Mouse (Mus musculus) stomach, embryonic 14.5 days (tissue): ENCODE measurements around the gene Spint4. TPM values are rescaled to one million over a fixed set of nuclear protein-coding genes. Genes with fewer than 3 reads are reported as not detected.

Source experiments
- ATAC-seq: fragments of 200-750 bp; cut with Nextera tagmentation; 2 replicates; pipeline ENCODE4 v1.8.0; 2017; ENCODE audit warnings: low read depth, moderate TSS enrichment; ENCODE audit not compliant: insufficient number of reproducible peaks, insufficient read depth, low FRiP score
- H3K27ac ChIP-seq: fragments of 300-500 bp; sonication (generic); 2 replicates; pipeline ENCODE4 v1.5.1; 2014; ENCODE audit warnings: mild to moderate bottlenecking, low read length, moderate library complexity, mixed read lengths
- H3K27me3 ChIP-seq: fragments of 300-500 bp; sonication (generic); 2 replicates; pipeline ENCODE4 v1.6.1; 2014; ENCODE audit warnings: low read length, control low read depth, mixed read lengths; ENCODE audit not compliant: control insufficient read depth, insufficient read depth
- H3K36me3 ChIP-seq: fragments of 300-500 bp; sonication (generic); 2 replicates; pipeline ENCODE4 v1.6.1; 2014; ENCODE audit warnings: mild to moderate bottlenecking, control low read depth, low read length, moderate library complexity, mixed read lengths; ENCODE audit not compliant: control insufficient read depth, insufficient read depth
- H3K4me1 ChIP-seq: fragments of 300-500 bp; sonication (generic); 2 replicates; pipeline ENCODE4 v1.6.1; 2014; ENCODE audit warnings: low read length, control low read depth, mixed read lengths; ENCODE audit not compliant: control insufficient read depth, insufficient read depth
- H3K4me2 ChIP-seq: fragments of 300-500 bp; sonication (generic); replicated peaks from 2 replicates; pipeline ENCODE4 v1.6.1; 2014; ENCODE audit warnings: low read depth, low read length, control low read depth
- H3K4me3 ChIP-seq: fragments of 300-500 bp; sonication (generic); 2 replicates; pipeline ENCODE4 v1.5.1; 2014; ENCODE audit warnings: low read depth, low read length, control low read depth
- H3K9ac ChIP-seq: fragments of 300-500 bp; sonication (generic); replicated peaks from 2 replicates; pipeline ENCODE4 v1.6.1; 2014; ENCODE audit warnings: low read depth, mild to moderate bottlenecking, control low read depth, low read length, moderate library complexity, mixed read lengths
- H3K9me3 ChIP-seq: fragments of 300-500 bp; sonication (generic); 2 replicates; pipeline ENCODE4 v1.6.1; 2016; ENCODE audit warnings: low read depth, low read length, control low read depth; ENCODE audit not compliant: control insufficient read depth
- WGBS: fragments of 180-500 bp; shearing (Covaris S2); extraction: QIAGEN DNeasy Blood & Tissue Kit; methylation state at CpG from one replicate; pipeline ENCODE4 v1.1.7; 2014; 5-methylcytosine and 5-hydroxymethylcytosine counted together
- polyA plus RNA-seq: library from polyadenylated mRNA; unstranded; fragments of >200 nt; fragmentation: Nextera tagmentation; extraction: Ambion mirVana; gene quantifications from 2 replicates; pipeline ENCODE4 v1.2.1, GENCODE M21; 2014

Gene Spint4
- polyA plus RNA-seq, 1 experiment from 2014 or later, result not detected

- WGBS, result 70% methylated on average over 16 of the region's 16 CpGs
- no peak for ATAC-seq
- no peak overlapping the region for H3K27ac ChIP-seq
- H3K36me3 ChIP-seq, result no peaks in the 10 kb centered on the region
- H3K4me3 ChIP-seq, result no peak overlapping the region
- H3K27me3 ChIP-seq, result no peaks in the 10 kb centered on the region
- no peak overlapping the region for H3K9ac ChIP-seq
- H3K9me3 ChIP-seq, result no peaks in the 10 kb centered on the region; the same call in 1 of the 2 replicates
- H3K4me2 ChIP-seq, result no peak overlapping the region
- H3K4me1 ChIP-seq, result no peaks in the 10 kb centered on the region; the same call in 1 of the 2 replicates
Measured at GRCm38 (mm10) chr2:164676916-164677685, 21.2 kb upstream of the Spint4 start.

DNA sequence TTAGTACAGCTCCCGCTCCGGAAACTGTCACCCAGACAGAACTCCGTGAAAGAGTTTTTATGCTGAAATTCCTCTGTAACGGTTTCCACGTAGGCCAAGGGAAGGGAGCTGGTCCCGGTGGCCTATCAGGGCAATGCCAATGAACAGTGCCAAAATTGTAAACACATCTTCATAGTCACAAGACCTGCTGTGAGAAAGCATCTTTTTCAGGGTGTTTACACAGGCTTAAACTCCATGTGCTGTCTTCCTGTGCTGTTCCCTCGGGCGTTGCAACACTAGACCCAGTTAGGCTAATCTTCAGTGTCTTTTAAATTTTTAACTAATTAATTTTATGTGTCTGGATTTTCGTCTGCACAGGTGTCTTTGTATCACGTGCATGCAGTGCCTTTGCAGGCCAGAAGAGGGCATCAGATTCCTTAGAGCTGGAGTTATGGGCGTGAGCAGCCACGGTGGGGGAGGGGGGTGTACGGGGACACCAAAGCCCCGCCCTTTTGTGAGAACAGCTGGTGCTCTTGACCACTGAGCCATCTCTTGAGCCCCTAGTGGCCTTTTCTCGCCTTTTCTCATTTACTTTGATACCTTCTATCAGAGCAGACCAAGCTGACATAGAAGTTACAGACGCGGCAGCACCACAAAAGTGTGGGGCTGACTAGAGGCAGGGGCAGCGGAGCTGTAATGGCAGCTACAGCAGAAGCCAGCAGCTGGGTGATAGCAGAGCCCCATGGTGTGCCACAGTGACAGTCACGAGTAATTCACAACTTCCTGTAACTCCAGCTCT is 19.3 kb upstream of the Spint4 start:
- Histone ChIP-seq H3K4me3 (peak overlapping the region; percentile 3; the same call in 1 of the 2 replicates), H3K4me2 (peak overlapping the region; percentile 32), H3K36me3 (no peaks in the 10 kb centered on the region), H3K9ac (no peak overlapping the region), H3K27ac (no peak overlapping the region), H3K4me1 (no peaks in the 10 kb centered on the region; the same call in 1 of the 2 replicates), H3K27me3 (no peaks in the 10 kb centered on the region), H3K9me3 (no peaks in the 10 kb centered on the region)
- 19% methylated on average over 19 of the region's 19 CpGs for WGBS
- ATAC-seq, result peak; percentile 63; the same call in 1 of the 2 replicates

- no peaks in the 10 kb centered on the region for H3K9me3 ChIP-seq
- no peaks in the 10 kb centered on the region for H3K36me3 ChIP-seq
- 30% methylated on average over 3 of the region's 3 CpGs for WGBS
- H3K4me1 ChIP-seq, result no peaks in the 10 kb centered on the region; the same call in 1 of the 2 replicates
- no peak overlapping the region for H3K27ac ChIP-seq
- H3K9ac ChIP-seq, result no peak overlapping the region
- no peak overlapping the region for H3K4me2 ChIP-seq
- no peaks in the 10 kb centered on the region for H3K27me3 ChIP-seq
- ATAC-seq, result no peak
- H3K4me3 ChIP-seq, result no peak overlapping the region
Measured at GRCm38 (mm10) chr2:164679906-164680305, 18.4 kb upstream of the Spint4 start.

GRCm38 (mm10) chr2:164684807-164685206 is 13.5 kb upstream of the Spint4 start, which contains the start of gene Wfdc13:
TSS of gene Wfdc13 (plus strand) at chr2:164685107.
- H3K9ac ChIP-seq, result no peak within 1 kb of the TSS
- no peaks in the 10 kb centered on the region for H3K4me1 ChIP-seq
- 66% methylated on average over 3 of the region's 3 CpGs for WGBS
- H3K36me3 ChIP-seq, result no peaks in the 10 kb centered on the region
- no peak within 1 kb of the TSS for H3K4me2 ChIP-seq
- no peak within 1 kb of the TSS for H3K4me3 ChIP-seq
- H3K9me3 ChIP-seq, result no peaks in the 10 kb centered on the region
- no peak for ATAC-seq
- no peaks in the 10 kb centered on the region for H3K27me3 ChIP-seq
- no peak within 1 kb of the TSS for H3K27ac ChIP-seq

DNA sequence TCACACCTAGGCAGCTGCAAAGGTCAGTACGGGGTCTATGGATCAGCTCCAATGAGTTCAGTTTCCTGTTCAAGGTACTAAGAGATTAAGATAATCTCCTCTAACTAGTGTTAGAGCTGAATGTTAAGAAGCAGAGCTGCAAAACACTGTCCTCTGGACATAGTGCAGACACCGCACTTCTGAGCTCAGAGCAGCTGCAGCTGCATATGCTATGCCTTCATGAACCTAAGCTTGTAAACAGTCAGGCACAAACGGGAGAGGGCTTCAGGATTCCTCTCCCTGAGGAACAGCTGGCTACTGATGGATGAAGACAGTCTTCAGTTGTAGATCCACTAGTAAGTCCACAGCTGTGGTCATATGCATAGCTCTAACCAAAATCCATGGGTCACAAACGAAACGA is 2.7 kb downstream of the Spint4 start:
- no peak overlapping the region for H3K9ac ChIP-seq

GRCm38 (mm10) chr2:164701761-164702160 is 3.5 kb downstream of the Spint4 start:
- Histone ChIP-seq H3K4me3 (no peak overlapping the region), H3K27ac (no peak overlapping the region), H3K9me3 (no peaks in the 10 kb centered on the region), H3K4me2 (no peak overlapping the region), H3K9ac (no peak overlapping the region), H3K27me3 (no peaks in the 10 kb centered on the region), H3K36me3 (no peaks in the 10 kb centered on the region), H3K4me1 (no peaks in the 10 kb centered on the region)
- WGBS, result 88% methylated on average over 5 of the region's 5 CpGs
- no peak for ATAC-seq

More for the DNA sequence above, 2.7 kb downstream of the Spint4 start:
- H3K4me1 ChIP-seq, result no peaks in the 10 kb centered on the region
- no peak overlapping the region for H3K27ac ChIP-seq
- H3K9me3 ChIP-seq, result no peaks in the 10 kb centered on the region
- no peaks in the 10 kb centered on the region for H3K27me3 ChIP-seq
- no peaks in the 10 kb centered on the region for H3K36me3 ChIP-seq
- ATAC-seq, result 0 out of 2 replicates have a peak, but pooled peaks have one; percentile 49
- WGBS, result 45% methylated on average over 5 of the region's 5 CpGs
- H3K4me2 ChIP-seq, result no peak overlapping the region
- H3K4me3 ChIP-seq, result no peak overlapping the region

GRCm38 (mm10) chr2:164704235-164704634 is 5.9 kb downstream of the Spint4 start:
- H3K4me2 ChIP-seq, result no peak overlapping the region
- H3K9me3 ChIP-seq, result no peaks in the 10 kb centered on the region
- H3K27ac ChIP-seq, result no peak overlapping the region
- H3K36me3 ChIP-seq, result no peaks in the 10 kb centered on the region
- no peaks in the 10 kb centered on the region for H3K27me3 ChIP-seq
- H3K4me1 ChIP-seq, result no peaks in the 10 kb centered on the region
- no peak overlapping the region for H3K9ac ChIP-seq
- H3K4me3 ChIP-seq, result no peak overlapping the region
- ATAC-seq, result no peak
- WGBS, result 79% methylated on average over 5 of the region's 5 CpGs

DNA sequence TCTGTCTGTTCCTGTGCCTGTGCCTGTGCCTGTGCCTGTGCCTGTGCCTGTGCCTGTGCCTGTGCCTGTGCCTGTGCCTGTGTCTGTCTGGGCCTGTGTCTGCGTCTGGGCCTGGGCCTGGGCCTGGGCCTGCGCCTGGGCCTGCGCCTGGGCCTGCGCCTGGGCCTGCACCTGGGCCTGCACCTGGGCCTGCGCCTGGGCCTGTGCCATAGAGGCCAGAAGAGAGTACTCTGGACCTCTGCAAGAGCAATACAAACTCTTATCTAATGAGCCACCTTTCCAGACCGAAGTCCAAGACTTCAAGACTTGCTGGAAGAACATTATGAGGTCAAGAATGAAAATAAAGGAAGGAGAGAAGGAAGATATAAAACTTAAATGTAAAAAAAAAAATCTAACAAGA is 7.0 kb downstream of the Spint4 start:
- no peaks in the 10 kb centered on the region for H3K27me3 ChIP-seq
- ATAC-seq, result no peak
- H3K9me3 ChIP-seq, result no peaks in the 10 kb centered on the region
- H3K4me1 ChIP-seq, result no peaks in the 10 kb centered on the region
- no peak overlapping the region for H3K27ac ChIP-seq
- no peak overlapping the region for H3K4me3 ChIP-seq
- H3K4me2 ChIP-seq, result no peak overlapping the region
- H3K9ac ChIP-seq, result no peak overlapping the region
- no peaks in the 10 kb centered on the region for H3K36me3 ChIP-seq
- over 99% methylated on average over 6 of the region's 6 CpGs for WGBS
